Mouse (Mus musculus) layer of hippocampus, adult 9-10 months (tissue): Measurements from ENCODE around the gene Fat4.

ENCODE experiments used
- DNase-seq: peaks from one replicate; pipeline ENCODE4 v3.0.0; 2022; ENCODE audit warnings: low spot score

Fat4 gene

DNA sequence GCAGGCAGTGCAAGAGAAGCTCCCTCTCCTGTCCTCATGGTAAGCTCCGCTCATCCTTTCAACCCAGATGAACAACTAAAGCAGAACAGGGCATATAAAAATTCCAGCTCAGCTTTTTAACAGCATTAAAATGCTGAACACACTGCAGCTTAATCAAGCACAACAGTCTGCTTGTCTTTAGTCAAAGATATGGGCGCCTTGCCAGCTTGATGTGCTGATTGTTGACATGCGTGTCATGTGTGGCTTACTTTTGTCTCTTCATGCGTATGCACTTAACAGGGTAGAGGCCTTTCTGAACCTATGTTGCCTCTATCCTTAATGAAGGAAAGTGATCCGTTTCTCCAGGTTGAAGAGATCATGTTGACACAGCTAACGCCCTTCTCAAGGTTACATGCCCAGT, 75.6 kb downstream of the Fat4 start:
- no peak for DNase-seq

DNA sequence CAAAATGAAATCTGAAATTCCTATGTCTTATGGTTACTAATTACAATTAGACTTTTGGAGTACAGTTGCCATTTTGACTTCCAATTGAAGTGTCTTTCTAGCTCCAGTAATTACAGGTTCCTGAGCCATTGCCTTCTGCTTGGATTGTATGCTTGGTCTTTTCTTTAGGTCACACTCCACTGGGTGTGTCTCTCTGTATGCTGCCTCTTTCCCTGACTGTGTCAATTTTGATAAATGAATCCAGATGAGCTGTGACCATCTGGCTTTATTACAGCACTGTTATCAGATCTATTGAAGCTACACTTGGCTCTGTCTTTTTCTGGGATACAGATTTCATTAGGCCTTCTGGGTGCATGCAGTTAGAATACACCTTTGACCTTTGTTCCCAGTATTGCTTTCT, 80.7 kb downstream of the Fat4 start:
- no peak for DNase-seq

DNA sequence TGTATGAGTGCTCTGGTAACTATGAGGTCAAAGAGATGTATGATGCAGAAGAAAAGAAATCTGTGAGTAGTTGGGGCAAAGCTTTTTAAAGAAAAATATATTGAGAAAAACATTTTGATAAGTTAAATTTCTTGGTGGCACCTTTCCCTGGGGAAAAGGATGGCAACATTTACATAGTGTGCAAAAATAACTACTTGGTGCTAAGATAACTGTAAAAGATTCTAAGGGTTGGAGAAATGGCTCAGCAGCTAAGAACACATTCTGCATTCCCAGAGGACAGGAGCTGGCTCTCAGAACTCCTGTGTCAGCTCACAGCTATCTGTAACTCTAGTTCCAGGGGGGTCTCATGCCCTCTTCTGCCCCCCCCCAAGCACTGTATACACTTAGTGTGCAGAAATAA, 99.6 kb downstream of the Fat4 start:
- no peak for DNase-seq

DNA sequence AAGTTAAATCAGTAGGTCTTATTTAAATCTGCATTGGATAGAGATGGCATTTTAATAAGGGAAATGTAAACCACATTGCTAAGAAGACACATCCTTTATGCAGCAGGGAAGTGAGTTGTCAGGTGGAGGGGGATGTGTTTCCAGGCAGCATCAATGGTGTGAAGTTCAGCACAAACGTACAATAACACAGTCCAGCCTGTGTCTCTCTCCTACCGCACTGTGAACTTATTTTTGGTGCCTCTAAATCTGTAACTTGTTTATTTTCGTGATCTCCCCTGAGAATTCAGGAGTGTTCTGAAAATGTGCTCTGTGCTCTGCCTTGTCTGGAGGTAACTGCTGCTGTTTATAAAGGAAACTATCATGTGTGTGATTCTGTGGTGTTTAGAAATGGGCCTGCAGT, 102.4 kb downstream of the Fat4 start:
- no peak for DNase-seq

DNA sequence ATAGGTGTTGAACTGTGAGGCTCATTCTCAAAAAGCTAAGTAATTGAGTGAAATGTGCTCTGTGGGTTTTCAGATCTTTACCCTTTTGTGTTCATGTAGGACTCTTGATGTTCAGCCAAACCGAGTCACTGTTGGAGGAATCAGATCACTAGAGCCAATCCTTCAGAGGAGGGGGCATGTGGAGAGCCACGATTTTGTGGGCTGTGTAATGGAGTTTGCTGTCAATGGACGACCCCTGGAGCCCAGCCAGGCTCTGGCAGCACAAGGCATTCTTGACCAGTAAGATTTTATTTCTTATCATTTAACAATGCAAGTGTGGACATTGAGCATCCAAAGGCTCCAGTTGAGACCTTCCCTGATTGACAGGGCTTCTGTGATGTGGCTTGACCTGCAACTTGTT, 113.3 kb downstream of the Fat4 start:
- no peak for DNase-seq

DNA sequence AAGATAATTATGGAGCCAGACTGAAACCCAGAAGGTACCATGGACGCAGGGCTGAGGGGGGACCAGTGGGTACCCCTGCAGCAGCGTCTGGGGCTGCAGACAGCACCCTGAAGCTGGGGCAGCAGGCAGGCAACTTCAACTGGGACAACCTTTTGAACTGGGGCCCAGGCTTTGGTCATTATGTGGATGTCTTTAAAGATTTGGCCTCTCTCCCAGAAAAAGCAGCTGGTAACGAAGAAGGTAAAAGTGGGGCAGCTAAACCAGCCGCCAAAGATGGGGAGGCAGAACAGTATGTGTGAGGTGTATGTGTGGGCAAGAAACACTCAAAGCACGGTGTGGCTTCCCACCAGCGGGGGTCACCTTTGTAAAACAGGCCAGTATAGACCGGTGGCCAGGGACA, 123.8 kb downstream of the Fat4 start:
- DNase-seq = no peak

DNA sequence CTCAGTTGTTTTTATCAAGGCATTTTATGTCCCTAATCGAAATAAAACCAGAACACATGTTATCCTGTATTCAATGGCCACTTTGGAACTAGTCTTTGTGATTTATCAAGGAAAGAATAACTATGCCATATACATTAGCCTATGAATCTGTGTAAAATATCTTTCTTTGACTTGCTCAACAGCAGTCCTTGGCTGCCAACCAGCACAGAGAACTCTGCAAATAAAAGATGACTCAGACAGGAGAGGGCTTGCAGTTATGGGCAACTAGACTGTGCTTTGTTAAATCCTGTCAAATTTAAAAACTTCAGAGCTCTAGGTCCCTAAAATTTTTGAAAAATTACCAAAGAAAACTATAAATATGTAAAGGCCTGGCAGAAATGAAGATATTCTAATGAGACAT, 130.9 kb downstream of the Fat4 start:
- no peak for DNase-seq

DNA sequence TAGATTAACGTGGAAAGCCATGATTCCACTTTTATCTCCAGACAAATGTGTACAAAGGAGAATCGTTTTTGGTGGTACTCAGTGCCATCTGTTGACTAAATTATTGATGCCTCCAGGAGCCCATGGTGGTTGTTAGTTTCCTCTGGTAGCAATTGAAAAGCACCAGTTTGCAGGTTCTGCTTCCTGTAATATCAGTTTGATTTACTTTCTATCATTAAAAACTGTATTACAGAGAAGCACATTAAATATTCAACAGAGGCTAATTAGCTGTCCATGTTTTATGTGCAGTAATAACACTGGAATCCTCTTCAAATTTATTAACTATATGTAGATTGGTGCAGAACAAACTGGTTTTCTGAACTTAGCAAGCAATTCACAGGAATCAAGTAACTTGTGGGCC, 149.4 kb downstream of the Fat4 start:
- no peak for DNase-seq

DNA sequence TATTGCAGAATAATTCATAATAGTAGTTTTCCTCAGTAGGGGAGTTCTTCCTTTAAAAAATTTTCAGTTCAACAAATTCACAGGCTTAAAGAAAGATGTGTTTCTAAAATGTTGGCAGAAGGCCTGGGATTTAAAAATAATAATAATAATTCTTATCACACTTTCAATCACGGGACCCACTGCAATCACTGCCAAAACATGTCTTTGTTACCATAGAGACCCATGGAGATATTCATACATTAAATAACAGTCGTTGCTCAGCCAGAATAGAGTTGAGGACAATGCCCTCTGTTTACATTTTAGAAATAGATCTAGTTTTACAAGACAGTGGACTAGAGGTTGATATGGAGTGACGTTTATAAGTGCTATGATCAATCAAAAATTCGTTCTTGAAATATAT, 159.7 kb downstream of the Fat4 start:
- no peak for DNase-seq

DNA sequence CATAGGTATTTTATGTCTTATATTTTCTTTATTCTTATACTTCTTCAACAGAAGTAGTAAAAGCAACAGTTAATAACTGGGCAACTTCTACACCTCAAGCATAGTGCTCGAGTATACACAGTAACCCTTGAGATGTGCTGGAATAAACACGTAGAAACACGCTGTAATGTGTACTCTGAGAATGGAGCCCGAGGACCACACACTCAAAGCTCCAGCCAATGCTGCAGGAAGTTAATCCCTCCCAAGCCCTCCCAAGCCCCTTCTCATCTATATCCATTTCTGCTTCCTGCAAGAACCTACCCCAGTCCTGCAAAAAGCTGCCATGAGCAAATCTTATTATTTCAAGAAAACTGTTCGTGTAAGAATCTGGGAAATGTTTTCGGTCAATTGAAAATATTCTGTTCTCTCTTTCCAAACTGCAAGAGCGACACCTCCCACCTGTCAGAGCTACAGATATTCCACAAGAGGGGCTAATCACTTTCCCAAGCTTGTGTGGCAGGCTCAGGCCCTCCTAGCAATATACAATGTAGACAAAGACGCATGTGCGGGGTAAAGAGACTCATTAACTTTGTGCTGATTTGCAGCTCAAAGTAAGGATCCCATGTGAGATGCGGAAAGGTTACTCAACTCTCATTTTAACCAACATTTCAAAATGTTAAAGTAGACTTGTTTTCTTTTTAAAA, 161.0 kb downstream of the Fat4 start:
- DNase-seq = no peak

DNA sequence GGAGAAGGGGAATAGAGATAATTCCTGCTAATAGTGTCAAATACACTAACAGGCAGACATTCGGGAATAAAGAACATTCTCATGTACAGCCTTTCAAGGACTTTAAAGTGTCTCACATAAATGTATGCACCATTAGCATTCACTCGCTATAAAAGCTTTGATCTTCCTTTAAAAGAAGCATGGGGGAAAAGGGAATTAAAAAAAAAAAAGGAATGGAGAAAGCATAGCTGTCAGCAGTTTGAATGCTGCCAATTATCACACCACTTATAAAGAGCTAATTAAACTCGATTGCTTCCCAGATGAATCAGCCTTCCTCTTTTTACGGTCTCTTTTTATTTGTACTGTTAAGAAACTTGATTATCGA, 161.5 kb downstream of the Fat4 start:
- DNase-seq = no peak

DNA sequence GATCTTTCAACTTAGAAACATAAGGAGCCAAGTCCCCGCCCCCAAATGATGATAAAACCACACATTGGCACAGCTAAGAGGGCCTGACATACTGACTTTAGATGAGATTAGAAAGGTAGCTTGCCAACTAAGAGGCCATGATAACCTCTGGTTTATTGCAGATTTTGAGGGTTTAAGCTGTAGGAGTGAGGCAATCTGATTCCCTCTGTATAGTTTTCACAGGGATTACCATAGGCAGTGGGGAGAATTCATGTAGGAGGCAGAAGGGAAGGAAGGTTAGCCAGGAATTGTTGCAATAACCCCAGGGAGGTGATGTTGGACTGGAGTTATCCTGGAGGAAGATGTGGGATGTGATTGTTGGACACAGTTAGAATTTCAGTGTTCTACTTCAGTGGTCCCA, 163.4 kb downstream of the Fat4 start:
- DNase-seq = no peak

DNA sequence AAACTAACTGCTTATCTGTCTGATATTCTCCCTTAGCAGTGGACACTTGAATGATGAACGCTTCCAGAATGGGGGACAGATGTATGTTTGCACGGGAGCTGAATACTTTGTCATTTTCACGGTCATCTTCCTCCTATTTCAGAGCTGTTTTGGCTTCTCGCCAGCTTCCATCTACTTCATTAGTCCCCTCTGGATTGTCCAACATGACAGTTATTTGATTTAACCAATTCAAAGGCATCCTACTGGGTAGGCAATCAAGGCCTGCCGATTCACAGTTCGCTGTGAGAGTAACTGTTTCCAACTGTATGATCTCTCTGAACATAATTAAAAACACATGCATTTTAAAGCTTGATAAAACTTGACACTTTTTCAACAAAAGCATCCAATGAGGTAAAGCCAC, 166.3 kb downstream of the Fat4 start:
- DNase-seq = no peak
